ENCODE assay signal across 13 mouse cellular contexts in genomic region chr14:60735206-60735605, GRCm38 (mm10). TPM values are rescaled to one million over a fixed set of nuclear protein-coding genes. Genes with fewer than 3 reads are reported as not detected.
DNase-seq lines count a peak whose midpoint lies in the region; ATAC-seq and TF ChIP-seq lines count a peak whose summit lies in the region.
"Had no signal": no experiment of that assay in that cellular context is flagged by ENCODE, and none has a peak within 500 bp of the region (broad histone marks: within the 10 kb centered on the region; RNA-seq: fewer than 3 reads in every experiment).

No protein-coding gene starts in this region.

- TF ChIP-seq POLR2A in kidney, adult 2 months (IDR thresholded peaks at IDR 0.05; ENCODE audit: low read depth, low read length): no peak
- no peak for TF ChIP-seq POLR2A in small intestine, adult 2 months (IDR thresholded peaks at IDR 0.05; ENCODE audit: low read depth, low read length)

- H3K4me3 ChIP-seq in forebrain, embryonic 16.5 days (replicated peaks; ENCODE audit: low read length): no peak overlapping the region
- H3K4me3 ChIP-seq in forebrain, embryonic 15.5 days: no peak overlapping the region
- no peak overlapping the region for H3K4me3 ChIP-seq in kidney, adult 2 months (ENCODE audit: insufficient read depth, low read depth, low read length)
- H3K4me3 ChIP-seq in stomach, embryonic 14.5 days (ENCODE audit: low read depth, low read length): no peak overlapping the region
- H3K4me3 ChIP-seq in stomach, postnatal 0 days (ENCODE audit: low read depth, low read length): no peak overlapping the region
- H3K4me3 ChIP-seq in small intestine, adult 2 months (ENCODE audit: low read depth, low read length): no peak overlapping the region

- H3K4me1 ChIP-seq in forebrain, embryonic 16.5 days (replicated peaks; ENCODE audit: control insufficient read depth, insufficient read depth, low read length): peaks cover 55% of the 10 kb centered on the region
- H3K4me1 ChIP-seq in forebrain, embryonic 15.5 days: peaks cover 69% of the 10 kb centered on the region
- peaks cover 11% of the 10 kb centered on the region for H3K4me1 ChIP-seq in kidney, adult 2 months (ENCODE audit: control insufficient read depth, insufficient read depth, low read length)
- H3K4me1 ChIP-seq in stomach, embryonic 14.5 days (ENCODE audit: control insufficient read depth, insufficient read depth, low read length): peaks cover 32% of the 10 kb centered on the region
- H3K4me1 ChIP-seq in stomach, postnatal 0 days (replicated peaks; ENCODE audit: control insufficient read depth, insufficient read depth): peaks cover 7% of the 10 kb centered on the region
- H3K4me1 ChIP-seq in small intestine, adult 2 months (ENCODE audit: control insufficient read depth, insufficient read depth, insufficient read length, low read length): peaks cover 20% of the 10 kb centered on the region

- no peaks in the 10 kb centered on the region for H3K9me3 ChIP-seq in forebrain, embryonic 16.5 days (ENCODE audit: control insufficient read depth, low read length)
- H3K9me3 ChIP-seq in forebrain, embryonic 15.5 days: no peaks in the 10 kb centered on the region
- H3K9me3 ChIP-seq in stomach, embryonic 14.5 days (ENCODE audit: control insufficient read depth, low read depth, low read length): no peaks in the 10 kb centered on the region
- H3K9me3 ChIP-seq in stomach, postnatal 0 days (ENCODE audit: control insufficient read depth, low read length): no peaks in the 10 kb centered on the region

- no peak overlapping the region for H3K4me2 ChIP-seq in forebrain, embryonic 16.5 days (ENCODE audit: low read length)
- H3K4me2 ChIP-seq in forebrain, embryonic 15.5 days (replicated peaks): no peak overlapping the region
- H3K4me2 ChIP-seq in stomach, embryonic 14.5 days (replicated peaks; ENCODE audit: low read depth, low read length): 0 out of 2 replicates have a peak overlapping the region, but pooled peaks have one; percentile 3
- H3K4me2 ChIP-seq in stomach, postnatal 0 days (replicated peaks; ENCODE audit: low read depth): no peak overlapping the region; the same call in 1 of the 2 replicates

- H3K36me3 ChIP-seq in forebrain, embryonic 16.5 days (ENCODE audit: control insufficient read depth, insufficient read depth): no peaks in the 10 kb centered on the region
- no peaks in the 10 kb centered on the region for H3K36me3 ChIP-seq in forebrain, embryonic 15.5 days
- H3K36me3 ChIP-seq in kidney, adult 2 months (ENCODE audit: control insufficient read depth, insufficient read depth, low read length): no peaks in the 10 kb centered on the region
- H3K36me3 ChIP-seq in stomach, embryonic 14.5 days (ENCODE audit: control insufficient read depth, insufficient read depth, low read length): no peaks in the 10 kb centered on the region
- no peaks in the 10 kb centered on the region for H3K36me3 ChIP-seq in stomach, postnatal 0 days (ENCODE audit: control insufficient read depth, insufficient read depth, low read length)
- H3K36me3 ChIP-seq in small intestine, adult 2 months (ENCODE audit: control insufficient read depth, insufficient read depth, low read length): no peaks in the 10 kb centered on the region

- no peaks in the 10 kb centered on the region for H3K27me3 ChIP-seq in forebrain, embryonic 16.5 days (replicated peaks; ENCODE audit: control insufficient read depth, insufficient read depth, low read length)
- no peaks in the 10 kb centered on the region for H3K27me3 ChIP-seq in forebrain, embryonic 15.5 days
- no peaks in the 10 kb centered on the region for H3K27me3 ChIP-seq in kidney, adult 2 months (replicated peaks; ENCODE audit: control insufficient read depth, insufficient read depth, low read length)
- no peaks in the 10 kb centered on the region for H3K27me3 ChIP-seq in stomach, embryonic 14.5 days (ENCODE audit: control insufficient read depth, insufficient read depth, low read length)
- no peaks in the 10 kb centered on the region for H3K27me3 ChIP-seq in stomach, postnatal 0 days (ENCODE audit: control insufficient read depth, insufficient read depth, low read length)
- no peaks in the 10 kb centered on the region for H3K27me3 ChIP-seq in small intestine, adult 2 months (ENCODE audit: control insufficient read depth, insufficient read depth, low read length)

- TF ChIP-seq EP300 in stomach, postnatal 0 days (optimal IDR thresholded peaks at IDR 0.05): no peak

- ATAC-seq in forebrain, embryonic 16.5 days: no peak
- no peak for ATAC-seq in forebrain, embryonic 15.5 days (replicated peaks)
- ATAC-seq in stomach, embryonic 14.5 days (ENCODE audit: insufficient number of reproducible peaks, insufficient read depth, low FRiP score, low read depth): no peak
- ATAC-seq in stomach, postnatal 0 days (ENCODE audit: low FRiP score, low TSS enrichment): no peak
- ATAC-seq: CD4-positive, CD25-positive, alpha-beta regulatory T cell, adult 4 months had no signal

- 36% methylated on average over 5 of the region's 5 CpGs for WGBS in forebrain, embryonic 16.5 days
- 39% methylated on average over 5 of the region's 5 CpGs for WGBS in forebrain, embryonic 15.5 days
- 54% methylated on average over 5 of the region's 5 CpGs for WGBS in kidney, adult 2 months
- 59% methylated on average over 5 of the region's 5 CpGs for WGBS in stomach, embryonic 14.5 days
- WGBS in stomach, postnatal 0 days: 59% methylated on average over 5 of the region's 5 CpGs
- 55% methylated on average over 5 of the region's 5 CpGs for WGBS in small intestine, adult 2 months

- TF ChIP-seq CTCF in kidney, adult 2 months (conservative IDR thresholded peaks at IDR 0.05; ENCODE audit: insufficient read depth, insufficient read length, low read depth, low read length): no peak
- no peak for TF ChIP-seq CTCF in stomach, postnatal 0 days (IDR thresholded peaks at IDR 0.05; ENCODE audit: low read depth)
- TF ChIP-seq CTCF in small intestine, adult 2 months (IDR thresholded peaks at IDR 0.05; ENCODE audit: extremely low read depth, insufficient read length, insufficient replicate concordance, low read depth, low read length): no peak

- DNase-seq in kidney, adult 2 months: peak; percentile 50
- no peak for DNase-seq in kidney, adult 18-20 months
- DNase-seq in stomach, postnatal 0 days (ENCODE audit: low spot score): no peak
- no peak for DNase-seq in thymus, postnatal 0 days (ENCODE audit: low spot score)
- DNase-seq: kidney, adult 8-10 months; lung, postnatal 10 days; right cerebral cortex, postnatal 4 days; thymus, postnatal 4 days had no signal

- H3K27ac ChIP-seq in forebrain, embryonic 16.5 days (ENCODE audit: low read length): peak overlapping the region; percentile 39; the same call in 1 of the 2 replicates
- no peak overlapping the region for H3K27ac ChIP-seq in forebrain, embryonic 15.5 days (replicated peaks)
- 0 out of 2 replicates have a peak overlapping the region, but pooled peaks have one; percentile 13 for H3K27ac ChIP-seq in kidney, adult 2 months (ENCODE audit: insufficient read depth, low read depth, low read length)
- no peak overlapping the region for H3K27ac ChIP-seq in stomach, embryonic 14.5 days (ENCODE audit: low read length)
- no peak overlapping the region for H3K27ac ChIP-seq in stomach, postnatal 0 days (replicated peaks)
- 0 out of 2 replicates have a peak overlapping the region, but pooled peaks have one; percentile 75 for H3K27ac ChIP-seq in small intestine, adult 2 months (ENCODE audit: insufficient read depth, low read depth, low read length)

- H3K9ac ChIP-seq in forebrain, embryonic 16.5 days (replicated peaks; ENCODE audit: low read depth, low read length): no peak overlapping the region
- no peak overlapping the region for H3K9ac ChIP-seq in forebrain, embryonic 15.5 days (replicated peaks)
- no peak overlapping the region for H3K9ac ChIP-seq in stomach, embryonic 14.5 days (replicated peaks; ENCODE audit: low read depth, low read length)
- H3K9ac ChIP-seq in stomach, postnatal 0 days (ENCODE audit: low read length): no peak overlapping the region

RNA-seq across cellular contexts. Expression of gene C1qtnf9, which starts 32.7 kb away (rescaled TPM):
- polyA plus RNA-seq in forebrain, embryonic 16.5 days (2015; fragmentation: Nextera tagmentation; extraction: Ambion mirVana): 0.21 TPM in 1 of 2 replicates, not detected in the other
- polyA plus RNA-seq in forebrain, embryonic 15.5 days (2015; fragmentation: Nextera tagmentation; extraction: Ambion mirVana): 0.13 and 0.17 TPM in 2 replicates
- 1.4 and 2.0 TPM in 2 replicates for polyA plus RNA-seq in kidney, adult 2 months (2012; rRNA removed)
- 0.33 and 0.73 TPM in 2 replicates for polyA plus RNA-seq in stomach, embryonic 14.5 days (2014; fragmentation: Nextera tagmentation; extraction: Ambion mirVana)
- polyA plus RNA-seq in stomach, postnatal 0 days (2015; fragmentation: Nextera tagmentation; extraction: Ambion mirVana): 3.0 and 3.1 TPM in 2 replicates
- 0.47 and 0.70 TPM in 2 replicates for polyA plus RNA-seq in small intestine, adult 2 months (2012; rRNA removed)
- 3.0 and 4.0 TPM in 2 replicates for polyA plus RNA-seq in thymus, postnatal 0 days (2015; fragmentation: Nextera tagmentation; extraction: Ambion mirVana)

RNA-seq across cellular contexts. Expression of gene Mipep, which starts 49.2 kb away (rescaled TPM):
- 20.5 and 25.4 TPM in 2 replicates for polyA plus RNA-seq in forebrain, embryonic 16.5 days (2015; fragmentation: Nextera tagmentation; extraction: Ambion mirVana)
- polyA plus RNA-seq in forebrain, embryonic 15.5 days (2015; fragmentation: Nextera tagmentation; extraction: Ambion mirVana): 21.4 and 22.0 TPM in 2 replicates
- 18.6 and 20.0 TPM in 2 replicates for polyA plus RNA-seq in kidney, adult 2 months (2012; rRNA removed)
- polyA plus RNA-seq in stomach, embryonic 14.5 days (2014; fragmentation: Nextera tagmentation; extraction: Ambion mirVana): 22.3 and 24.0 TPM in 2 replicates
- 9.8 and 9.9 TPM in 2 replicates for polyA plus RNA-seq in stomach, postnatal 0 days (2015; fragmentation: Nextera tagmentation; extraction: Ambion mirVana)
- polyA plus RNA-seq in small intestine, adult 2 months (2012; rRNA removed): 6.2 and 6.4 TPM in 2 replicates
- 13.9 and 15.5 TPM in 2 replicates for polyA plus RNA-seq in thymus, postnatal 0 days (2015; fragmentation: Nextera tagmentation; extraction: Ambion mirVana)

Comparison
In these comparisons a context has a peak if more than half of its experiments do, and no peak if none do; other contexts are left out.
1. H3K27ac ChIP-seq: peak in forebrain, embryonic 16.5 days (single experiment), kidney, adult 2 months (single experiment) and small intestine, adult 2 months (single experiment); none in forebrain, embryonic 15.5 days (single experiment), stomach, embryonic 14.5 days (single experiment) and stomach, postnatal 0 days (single experiment).